8 mouse cellular contexts compared by ENCODE assay signal in genomic region chr17:89654089-89654813, GRCm38 (mm10).
DNase-seq lines count a peak whose midpoint lies in the region; ATAC-seq lines count a peak whose summit lies in the region.

No protein-coding gene starts in this region.

- no peak overlapping the region for H3K4me3 ChIP-seq in embryonic facial prominence, embryonic 11.5 days (ENCODE audit: low read depth, low read length)

- intact Hi-C loops in heart, postnatal 25 days (cut with DNase I) = loop anchor here (1.0 kb wide), 1 partner anchor 847 kb away; no protein-coding TSS in a partner anchor

- DNase-seq in heart, adult 8-10 months (ENCODE audit: low spot score) = peak; percentile 3
- no peak for DNase-seq in heart, postnatal 25 days (ENCODE audit: low spot score)
- peak; percentile 12 to 51 for DNase-seq in adrenal gland, postnatal 36 days
- peak; percentile 78 for DNase-seq in embryonic facial prominence, embryonic 11.5 days (ENCODE audit: low spot score)
- DNase-seq in induced T-regulatory cell, adult 2 months (ENCODE audit: low read depth) = peak; percentile 2
- DNase-seq in left cerebral cortex, adult 18-20 months (ENCODE audit: low spot score in 2 of 2) = peak; percentile 73 to 80
- peak; percentile 54 for DNase-seq in neural tube, embryonic 10.5 days (ENCODE audit: extremely low spot score, low spot score)
- DNase-seq in gastrocnemius, postnatal 25 days = no peak

- H3K36me3 ChIP-seq in embryonic facial prominence, embryonic 11.5 days (replicated peaks; ENCODE audit: control insufficient read depth, insufficient read depth, low read depth, low read length) = no peaks in the 10 kb centered on the region

- 70% methylated on average over 5 of the region's 5 CpGs for WGBS in embryonic facial prominence, embryonic 11.5 days

- H3K4me1 ChIP-seq in embryonic facial prominence, embryonic 11.5 days (ENCODE audit: control insufficient read depth, insufficient read depth, low read length) = no peaks in the 10 kb centered on the region

- peak; percentile 39; the same call in 1 of the 2 replicates for ATAC-seq in embryonic facial prominence, embryonic 11.5 days (replicated peaks; ENCODE audit: insufficient number of reproducible peaks, low FRiP score, low TSS enrichment, low read depth)

- H3K4me2 ChIP-seq in embryonic facial prominence, embryonic 11.5 days (ENCODE audit: low read depth, low read length) = no peak overlapping the region

- H3K27me3 ChIP-seq in embryonic facial prominence, embryonic 11.5 days (ENCODE audit: control insufficient read depth, insufficient read depth, low read length) = no peaks in the 10 kb centered on the region

- no peak overlapping the region for H3K9ac ChIP-seq in embryonic facial prominence, embryonic 11.5 days (replicated peaks; ENCODE audit: low read length)

- no peak overlapping the region for H3K27ac ChIP-seq in embryonic facial prominence, embryonic 11.5 days (replicated peaks; ENCODE audit: low read depth, low read length)

- no peaks in the 10 kb centered on the region for H3K9me3 ChIP-seq in embryonic facial prominence, embryonic 11.5 days (replicated peaks; ENCODE audit: control insufficient read depth, low read length)

Comparison
In these comparisons a context has a peak if more than half of its experiments do, and no peak if none do; other contexts are left out.
1. DNase-seq: peak in heart, adult 8-10 months (single experiment), adrenal gland, postnatal 36 days (2 of 2), embryonic facial prominence, embryonic 11.5 days (single experiment), induced T-regulatory cell, adult 2 months (single experiment), left cerebral cortex, adult 18-20 months (2 of 2) and neural tube, embryonic 10.5 days (single experiment); none in heart, postnatal 25 days (single experiment) and gastrocnemius, postnatal 25 days (single experiment).